Mouse (Mus musculus): ENCODE results near the gene Olfr1245. TPM values are rescaled to one million over a fixed set of nuclear protein-coding genes. Genes with fewer than 3 reads are reported as not detected.

Gene Olfr1245
- polyA plus RNA-seq (2017; shearing (Covaris generic)) = not detected

DNA sequence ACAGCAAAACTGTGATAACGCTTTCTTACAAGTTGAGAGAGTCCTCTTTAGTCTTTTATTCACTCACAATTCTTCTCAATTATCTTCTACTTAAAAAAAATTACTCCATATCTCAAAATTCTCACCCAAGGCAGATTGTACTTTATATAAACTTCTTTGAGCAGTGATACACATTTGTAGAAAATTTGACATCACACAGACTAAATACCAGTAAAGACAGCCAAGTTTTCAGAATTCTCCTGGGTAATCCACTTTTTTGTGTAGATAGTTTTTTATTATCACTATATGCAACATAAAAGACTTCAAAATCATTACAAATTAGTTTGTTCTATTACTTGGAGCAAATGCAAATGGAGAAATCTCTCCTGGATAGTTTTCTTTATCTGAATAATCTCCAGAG, at the start of gene Olfr1245:
Gene Olfr1245, minus strand, starts transcription at position 101 of the 400 bp plus-strand sequence.

DNA sequence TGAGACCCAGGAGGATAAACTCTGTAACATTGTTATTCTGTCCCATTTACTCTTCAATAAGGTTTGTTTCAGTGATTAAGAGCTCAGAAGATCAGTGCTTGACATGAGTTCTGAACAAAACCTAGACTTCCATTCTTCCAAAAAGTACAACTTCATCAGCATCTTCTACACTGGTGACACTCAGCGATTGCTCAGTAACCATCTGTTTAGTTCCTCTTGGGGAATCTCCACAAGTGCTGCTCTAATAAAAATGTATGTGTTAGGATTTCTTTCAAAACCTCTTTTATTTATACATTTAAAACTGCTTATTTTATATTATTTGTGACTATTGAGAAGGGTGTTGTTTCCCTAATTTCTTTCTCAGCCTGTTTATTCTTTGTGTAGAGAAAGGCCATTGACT, 39.9 kb upstream of the Olfr1245 start, which contains the start of gene Olfr1248:
Gene Olfr1248, minus strand, starts transcription at position 101 of the 400 bp plus-strand sequence.

DNA sequence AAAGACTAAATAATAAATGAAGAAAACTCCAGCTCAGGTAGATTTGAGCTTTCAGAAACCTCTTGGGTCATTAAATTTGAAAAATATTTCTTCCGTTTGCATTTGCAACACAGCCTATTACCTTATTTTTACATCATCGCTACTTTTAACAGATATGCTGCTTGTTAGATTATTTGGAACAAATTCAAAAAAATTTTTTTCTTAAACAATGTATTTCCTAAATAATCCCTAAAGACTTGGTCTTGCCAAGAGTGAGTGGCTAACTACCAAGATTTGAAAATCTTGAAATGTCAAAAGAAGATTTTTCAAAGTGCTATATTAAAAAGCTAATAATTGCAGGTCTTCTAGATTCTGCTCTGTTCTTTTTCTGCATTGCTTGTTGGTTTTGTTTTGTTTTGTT, 35.8 kb upstream of the Olfr1245 start, which contains the start of gene Olfr1247:
Gene Olfr1247, minus strand, starts transcription at position 101 of the 400 bp plus-strand sequence.

DNA sequence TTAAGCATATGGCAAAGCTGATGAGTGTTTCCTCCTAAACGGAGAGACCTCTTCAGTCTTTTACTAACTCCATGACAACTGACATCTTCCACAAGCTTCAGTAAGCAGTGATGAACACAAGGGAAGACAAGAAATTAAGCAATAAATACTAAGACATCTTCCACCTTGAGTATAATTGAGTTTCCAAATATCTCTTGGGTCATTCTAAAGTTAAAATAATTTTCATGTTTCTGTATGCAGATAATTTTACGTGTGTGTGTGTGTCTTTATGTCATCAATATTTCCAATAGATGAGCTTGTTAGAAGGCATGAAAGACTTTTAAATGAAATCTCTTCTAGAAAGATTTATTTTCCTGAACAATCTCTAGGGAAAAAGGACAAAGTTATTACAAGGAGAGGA, 14.8 kb upstream of the Olfr1245 start, which contains the start of gene Olfr1246:
Gene Olfr1246, minus strand, starts transcription at position 101 of the 400 bp plus-strand sequence.

GRCm38 (mm10) chr2:89531387-89531786, 46.9 kb downstream of the Olfr1245 start, which contains the start of gene Olfr1243:
Gene Olfr1243, minus strand, starts transcription at chr2:89531487.

Other genes starting within 250 kb of the Olfr1245 start
- gene Olfr1232, start 248.8 kb downstream of the Olfr1245 start, polyA plus RNA-seq (2017; shearing (Covaris generic)) = not detected
- gene Olfr1233, start 236.0 kb downstream of the Olfr1245 start, polyA plus RNA-seq (2017; shearing (Covaris generic)) = not detected
- gene Olfr1234, start 213.6 kb downstream of the Olfr1245 start, polyA plus RNA-seq (2017; shearing (Covaris generic)) = not detected
- gene Olfr1238, start 168.8 kb downstream of the Olfr1245 start, polyA plus RNA-seq (2017; shearing (Covaris generic)) = 0.07 TPM
- not detected for gene Olfr1239, start 158.0 kb downstream of the Olfr1245 start, polyA plus RNA-seq (2017; shearing (Covaris generic))
- gene Olfr1240, start 135.4 kb downstream of the Olfr1245 start, polyA plus RNA-seq (2017; shearing (Covaris generic)) = not detected
- gene Olfr1241, start 91.3 kb downstream of the Olfr1245 start, polyA plus RNA-seq (2017; shearing (Covaris generic)) = not detected
- not detected for gene Olfr1242, start 80.1 kb downstream of the Olfr1245 start, polyA plus RNA-seq (2017; shearing (Covaris generic))
- gene Olfr1243, start 47.0 kb downstream of the Olfr1245 start, polyA plus RNA-seq (2017; shearing (Covaris generic)) = not detected
- gene Olfr1246, start 14.7 kb upstream of the Olfr1245 start, polyA plus RNA-seq (2017; shearing (Covaris generic)) = not detected
- gene Olfr1247, start 35.7 kb upstream of the Olfr1245 start, polyA plus RNA-seq (2017; shearing (Covaris generic)) = not detected
- gene Olfr1248, start 39.8 kb upstream of the Olfr1245 start, polyA plus RNA-seq (2017; shearing (Covaris generic)) = not detected
- gene Olfr1249, start 56.5 kb upstream of the Olfr1245 start, polyA plus RNA-seq (2017; shearing (Covaris generic)) = not detected
- gene Olfr1250, start 83.0 kb upstream of the Olfr1245 start, polyA plus RNA-seq (2017; shearing (Covaris generic)) = not detected
- gene Olfr1251, start 93.5 kb upstream of the Olfr1245 start, polyA plus RNA-seq (2017; shearing (Covaris generic)) = not detected
- not detected for gene Olfr1252, start 146.6 kb upstream of the Olfr1245 start, polyA plus RNA-seq (2017; shearing (Covaris generic))
- not detected for gene Olfr1253, start 178.6 kb upstream of the Olfr1245 start, polyA plus RNA-seq (2017; shearing (Covaris generic))
- not detected for gene Olfr1254, start 215.2 kb upstream of the Olfr1245 start, polyA plus RNA-seq (2017; shearing (Covaris generic))
- not detected for gene Olfr1255, start 233.6 kb upstream of the Olfr1245 start, polyA plus RNA-seq (2017; shearing (Covaris generic))

All from effector memory CD4-positive, alpha-beta T cell, adult 5 months (primary cell).